Mouse (Mus musculus): ENCODE measurements around the gene Ptpn11.
"Not testable (repeated sequence)": the region's sequence is repeated elsewhere in the genome, so short reads cannot be mapped to it uniquely, and the experiment has no call there.

Ptpn11 gene

DNA sequence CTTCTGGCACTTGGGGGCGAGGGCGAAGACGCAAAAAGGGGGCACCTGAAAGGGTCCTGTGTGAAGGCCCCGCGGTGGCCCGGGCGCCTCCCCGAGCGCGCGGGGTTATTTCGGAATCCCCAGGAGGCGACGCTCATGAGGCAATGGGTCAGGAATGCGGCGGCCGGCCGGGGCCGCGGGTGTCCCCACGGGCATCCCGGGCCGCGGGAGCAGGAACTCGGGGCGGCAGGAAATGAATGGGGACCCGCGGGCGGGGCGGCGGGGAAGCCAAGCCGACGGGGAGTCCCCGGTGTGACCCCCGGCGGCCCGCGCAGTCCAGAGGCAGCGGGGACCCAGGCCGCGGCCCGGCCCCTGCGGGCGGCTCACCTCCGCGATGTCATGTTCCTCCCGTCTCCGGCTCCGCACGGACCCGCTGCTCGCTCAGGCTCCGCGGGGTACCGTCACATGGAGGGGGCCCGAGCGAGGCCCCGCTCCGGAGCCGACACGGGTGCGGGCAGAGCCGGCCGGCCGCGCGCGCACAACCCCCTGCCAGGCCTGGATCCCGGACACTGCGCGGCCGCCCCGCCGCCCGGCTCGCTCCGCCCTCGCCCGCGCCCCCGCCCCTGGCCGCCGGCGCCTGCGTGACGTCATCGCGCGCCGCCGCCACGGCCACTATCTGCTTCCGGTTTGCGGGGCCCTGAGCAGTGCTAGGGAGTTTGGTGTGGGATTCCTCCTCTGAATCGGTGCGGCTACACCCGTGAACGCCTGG, at the start of gene Ptpn11:
Gene Ptpn11 (minus strand): TSS at position 562 of the 748 bp plus-strand sequence.
- DNase-seq (ENCODE audit: low spot score) = peak; percentile 79

- DNase-seq (ENCODE audit: low spot score) = no peak
Observed at GRCm38 (mm10) chr5:121239846-121240245, 48.6 kb upstream of the Ptpn11 start.

GRCm38 (mm10) chr5:121238208-121238607, 47.0 kb upstream of the Ptpn11 start:
- DNase-seq (ENCODE audit: low spot score) = no peak

GRCm38 (mm10) chr5:121236171-121236570, 45.0 kb upstream of the Ptpn11 start:
- no peak for DNase-seq (ENCODE audit: low spot score)

GRCm38 (mm10) chr5:121233726-121234125, 42.5 kb upstream of the Ptpn11 start:
- no peak for DNase-seq (ENCODE audit: low spot score)

GRCm38 (mm10) chr5:121232789-121233188, 41.6 kb upstream of the Ptpn11 start:
- no peak for DNase-seq (ENCODE audit: low spot score)

- no peak for DNase-seq (ENCODE audit: low spot score)
Observed at GRCm38 (mm10) chr5:121230811-121231210, 39.6 kb upstream of the Ptpn11 start.

DNA sequence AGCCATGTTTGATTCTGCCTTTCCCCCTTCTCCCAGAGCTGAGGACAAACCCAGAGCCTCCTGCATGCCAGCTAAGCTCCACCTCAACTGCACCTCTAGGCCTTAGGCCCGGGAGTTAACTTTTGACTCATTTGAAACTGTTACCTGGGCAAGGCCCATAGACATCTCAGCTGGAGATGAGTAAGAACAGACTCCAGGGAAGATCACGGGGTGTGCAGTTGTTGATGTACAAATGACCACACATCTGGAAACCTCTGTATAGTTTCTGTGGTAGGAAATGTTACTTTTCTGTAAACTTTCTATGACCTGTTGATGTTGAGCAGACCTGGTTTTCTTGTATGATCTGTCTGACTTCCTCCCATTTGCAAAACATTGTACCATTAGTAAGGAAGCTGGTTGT, 38.0 kb upstream of the Ptpn11 start:
- DNase-seq (ENCODE audit: low spot score) = no peak

- DNase-seq (ENCODE audit: low spot score) = not testable (repeated sequence)
Observed at GRCm38 (mm10) chr5:121227330-121227729, 36.1 kb upstream of the Ptpn11 start.

- no peak for DNase-seq (ENCODE audit: low spot score)
Observed at GRCm38 (mm10) chr5:121226845-121227244, 35.6 kb upstream of the Ptpn11 start.

DNA sequence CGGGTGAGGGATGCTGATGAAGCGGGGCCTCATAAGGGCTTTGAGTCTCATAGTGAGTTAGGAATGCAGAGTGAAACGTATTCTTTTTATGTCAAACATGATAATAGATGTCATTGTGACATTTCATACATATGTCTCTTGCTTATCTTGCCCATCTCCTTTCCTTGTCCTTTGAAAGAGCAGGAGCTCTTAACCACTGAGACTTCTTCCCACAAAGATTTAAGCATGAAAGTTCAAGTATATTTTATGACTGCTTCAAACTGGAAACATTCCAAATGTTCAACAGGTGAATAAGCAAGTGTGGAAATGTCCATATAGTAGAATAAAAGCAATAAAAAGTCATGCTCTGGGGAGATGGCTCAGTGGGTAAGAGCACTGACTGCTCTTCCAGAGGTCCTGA, 35.2 kb upstream of the Ptpn11 start:
- DNase-seq (ENCODE audit: low spot score) = no peak

GRCm38 (mm10) chr5:121225854-121226253, 34.7 kb upstream of the Ptpn11 start:
- no peak for DNase-seq (ENCODE audit: low spot score)

- no peak for DNase-seq (ENCODE audit: low spot score)
Observed at GRCm38 (mm10) chr5:121224856-121225255, 33.7 kb upstream of the Ptpn11 start.

DNA sequence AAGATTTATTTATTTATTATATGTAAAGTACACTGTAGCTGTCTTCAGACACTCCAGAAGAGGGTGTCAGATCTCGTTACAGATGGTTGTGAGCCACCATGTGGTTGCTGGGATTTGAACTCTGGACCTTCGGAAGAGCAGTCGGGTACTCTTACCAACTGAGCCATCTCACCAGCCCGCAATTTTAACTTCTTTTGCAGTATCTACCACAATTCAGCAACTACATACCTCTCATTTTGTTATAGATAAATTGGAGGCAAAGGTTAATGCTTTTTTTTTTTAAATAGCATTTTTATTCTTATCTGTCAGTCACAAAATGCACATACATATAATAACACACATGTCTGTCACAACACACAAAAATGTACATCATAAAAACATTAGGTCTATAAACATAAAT, 32.8 kb upstream of the Ptpn11 start:
- DNase-seq (ENCODE audit: low spot score) = not testable (repeated sequence)

- DNase-seq (ENCODE audit: low spot score) = no peak
Observed at GRCm38 (mm10) chr5:121221328-121221850, 30.2 kb upstream of the Ptpn11 start.

DNA sequence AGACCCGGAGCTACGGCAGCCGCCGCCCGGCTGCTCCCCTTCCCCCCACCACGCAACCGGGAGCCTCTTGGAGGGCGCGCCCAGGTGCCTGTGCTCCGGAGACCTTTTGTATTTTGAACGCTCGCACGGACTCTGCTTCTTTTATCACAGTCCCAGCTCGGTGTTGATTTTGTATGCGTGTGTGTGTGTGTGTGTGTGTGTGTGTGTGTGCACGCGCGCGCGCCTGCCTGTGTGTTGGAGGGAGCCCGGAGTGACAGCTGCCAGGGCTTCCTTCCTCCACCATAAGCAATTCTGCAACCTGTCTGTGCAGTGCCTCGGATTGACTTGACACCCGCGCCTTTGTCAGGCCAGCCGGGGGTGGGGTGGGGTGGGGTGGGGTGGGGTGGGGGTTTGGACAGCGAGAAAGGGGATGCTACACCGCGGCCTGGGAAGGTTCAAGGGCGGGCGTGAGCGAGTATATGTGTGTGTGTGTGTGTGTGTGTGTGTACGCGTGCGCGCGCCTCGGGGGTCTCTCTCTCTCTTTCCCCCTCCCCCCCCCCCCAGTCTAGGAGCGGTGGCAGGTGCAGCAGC, 29.6 kb upstream of the Ptpn11 start:
- peak; percentile 8 for DNase-seq (ENCODE audit: low spot score)

DNA sequence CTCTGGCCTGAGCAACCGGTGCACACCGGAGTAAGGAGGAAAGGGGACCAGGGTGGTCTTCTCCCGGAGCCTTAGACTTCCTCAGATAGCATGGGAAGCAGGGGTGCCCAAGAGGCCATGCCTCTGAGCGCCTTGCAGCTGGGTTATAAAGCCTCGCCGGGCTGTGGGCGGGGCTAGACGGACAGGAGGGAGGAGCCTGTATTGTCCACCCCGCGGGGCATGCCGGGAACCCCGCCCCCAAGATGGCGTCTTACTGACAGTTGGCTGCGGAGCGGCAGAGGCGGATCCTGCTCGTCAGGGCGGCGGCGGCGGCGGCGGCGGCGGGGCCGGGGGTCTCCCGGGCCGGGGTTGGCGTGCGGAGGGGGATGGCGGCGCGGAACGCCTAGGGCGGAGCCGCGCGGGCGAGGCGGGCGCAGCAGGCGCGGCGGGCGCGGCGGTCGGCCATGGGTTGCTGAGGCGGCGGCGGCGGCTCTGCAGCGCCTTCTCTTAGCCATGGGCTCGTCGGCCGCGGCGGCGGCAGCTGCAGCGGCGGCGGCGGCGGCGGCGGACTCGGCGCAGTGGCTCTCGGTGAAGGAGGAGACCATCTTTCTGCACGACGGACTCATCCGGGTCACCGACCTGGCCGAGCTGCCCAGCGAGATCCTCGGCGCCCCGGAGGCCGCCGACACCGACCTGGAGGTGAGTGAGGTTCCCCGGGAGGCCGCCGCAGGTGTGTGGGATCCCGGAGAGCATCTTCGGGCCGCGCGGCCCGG, 29.0 kb upstream of the Ptpn11 start, which contains the start of gene Hectd4:
Gene Hectd4 (plus strand): TSS at position 240 of the 752 bp plus-strand sequence.
- DNase-seq (ENCODE audit: low spot score) = peak; percentile 97

GRCm38 (mm10) chr5:121219190-121219589, 28.0 kb upstream of the Ptpn11 start:
- no peak for DNase-seq (ENCODE audit: low spot score)

DNA sequence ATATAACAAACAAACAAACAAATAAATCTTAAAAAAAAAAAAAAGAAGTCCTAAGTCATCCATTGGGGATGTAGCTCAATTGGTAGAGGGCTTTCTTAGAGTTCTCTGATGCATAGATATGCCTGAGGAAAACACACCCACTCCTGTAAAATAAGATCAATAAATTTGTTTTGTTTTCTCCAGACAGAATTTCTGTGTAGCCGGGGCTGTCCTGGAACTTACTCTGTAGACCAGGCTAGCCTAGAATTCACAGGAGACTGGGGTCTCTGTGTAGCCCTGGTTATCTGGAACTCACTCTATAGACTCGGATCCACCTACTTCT, 26.1 kb upstream of the Ptpn11 start:
- DNase-seq (ENCODE audit: low spot score) = no peak

GRCm38 (mm10) chr5:121216584-121217312, 25.6 kb upstream of the Ptpn11 start:
- not testable (repeated sequence) for DNase-seq (ENCODE audit: low spot score)

DNA sequence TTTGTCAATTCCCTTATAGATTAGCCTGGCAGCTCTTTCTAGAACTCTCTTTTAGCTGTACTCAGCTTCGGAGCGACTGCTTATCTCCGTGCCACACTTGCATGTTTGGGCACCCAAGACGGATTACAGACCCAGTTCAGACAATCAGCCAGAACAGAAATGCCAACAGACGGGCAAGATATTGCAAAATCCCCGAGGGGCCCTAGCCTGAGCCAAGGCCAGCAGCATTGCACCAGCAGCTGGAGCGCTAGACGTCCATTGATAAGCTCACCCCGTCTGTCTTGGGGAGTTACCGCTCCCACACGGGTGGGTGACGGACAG, 24.9 kb upstream of the Ptpn11 start:
- no peak for DNase-seq (ENCODE audit: low spot score)

GRCm38 (mm10) chr5:121215380-121216125, 24.4 kb upstream of the Ptpn11 start:
- DNase-seq (ENCODE audit: low spot score) = peak; percentile 54
